Mouse (Mus musculus) adrenal gland, adult 2 months (tissue): ENCODE results near the gene Hoxd10. TPM values are rescaled to one million over a fixed set of nuclear protein-coding genes. Genes with fewer than 3 reads are reported as not detected.

Experiments used
- DNase-seq: peaks from one replicate; pipeline ENCODE4 v3.0.0; 2021
- polyA plus RNA-seq: library from polyadenylated mRNA; depleted of rRNA; stranded (reverse); fragments of >200 nt; gene quantifications from 2 replicates; pipeline ENCODE4 v1.2.3, GENCODE M21; 2012
- total RNA-seq, 2 experiments: library from RNA; stranded (reverse); gene quantifications; 2 replicates each; pipeline ENCODE4 v1.2.3; 2021

Gene Hoxd10
- total and polyA plus RNA-seq, 3 experiments: not detected

- DNase-seq: no peak
Measured at GRCm38 (mm10) chr2:74696442-74697335, 5.0 kb downstream of the Hoxd10 start.

GRCm38 (mm10) chr2:74697567-74698121, 5.9 kb downstream of the Hoxd10 start, which contains the start of gene Hoxd9:
Gene Hoxd9, plus strand, starts transcription at chr2:74697727.
- peak; percentile 88 for DNase-seq

GRCm38 (mm10) chr2:74698201-74699052, 6.7 kb downstream of the Hoxd10 start:
- DNase-seq: peak; percentile 78

- peak; percentile 52 for DNase-seq
Measured at GRCm38 (mm10) chr2:74699053-74699430, 7.3 kb downstream of the Hoxd10 start.

GRCm38 (mm10) chr2:74699664-74700545, 8.2 kb downstream of the Hoxd10 start:
- DNase-seq: no peak

- no peak for DNase-seq
Measured at GRCm38 (mm10) chr2:74700546-74701112, 8.9 kb downstream of the Hoxd10 start.

GRCm38 (mm10) chr2:74701949-74702819, 10.5 kb downstream of the Hoxd10 start:
- DNase-seq: peak; percentile 72

- DNase-seq: no peak
Measured at GRCm38 (mm10) chr2:74702820-74703219, 11.1 kb downstream of the Hoxd10 start.

GRCm38 (mm10) chr2:74703317-74703716, 11.6 kb downstream of the Hoxd10 start:
- no peak for DNase-seq

- no peak for DNase-seq
Measured at GRCm38 (mm10) chr2:74703720-74704392, 12.1 kb downstream of the Hoxd10 start.

- DNase-seq: peak; percentile 91
Measured at GRCm38 (mm10) chr2:74704393-74704998, 12.8 kb downstream of the Hoxd10 start, which contains the start of gene Hoxd8. Gene Hoxd8, plus strand, starts transcription at chr2:74704615.

GRCm38 (mm10) chr2:74704999-74705466, 13.3 kb downstream of the Hoxd10 start:
- DNase-seq: peak; percentile 81

- peak; percentile 88 for DNase-seq
Measured at GRCm38 (mm10) chr2:74705467-74706089, 13.9 kb downstream of the Hoxd10 start.

- peak; percentile 9 for DNase-seq
Measured at GRCm38 (mm10) chr2:74706393-74706960, 14.8 kb downstream of the Hoxd10 start.

- DNase-seq: no peak
Measured at GRCm38 (mm10) chr2:74707599-74707998, 15.9 kb downstream of the Hoxd10 start.

- DNase-seq: peak; percentile 75
Measured at GRCm38 (mm10) chr2:74708676-74709075, 17.0 kb downstream of the Hoxd10 start.

- no peak for DNase-seq
Measured at GRCm38 (mm10) chr2:74709465-74710419, 18.0 kb downstream of the Hoxd10 start.
